Mouse (Mus musculus) leukemia stem cell, adult 10-12 weeks (primary cell): ENCODE measurements around the gene Vamp5. TPM values are rescaled to one million over a fixed set of nuclear protein-coding genes. Genes with fewer than 3 reads are reported as not detected.

Source experiments
- polyA plus RNA-seq: library from polyadenylated mRNA; stranded (reverse); fragments of >175 nt; gene quantifications from 2 replicates; pipeline ENCODE4 v1.2.3, GENCODE M21; 2012; ENCODE audit warnings: low replicate concordance

Vamp5 gene
- 32.7 and 47.3 TPM in 2 replicates for polyA plus RNA-seq

GRCm38 (mm10) chr6:72380131-72380770 lies at the start of gene Vamp5:
TSS of gene Vamp5 (minus strand) at chr6:72380468.

GRCm38 (mm10) chr6:72414076-72414756 lies 33.9 kb upstream of the Vamp5 start, which contains the start of gene Ggcx:
TSS of gene Ggcx (plus strand) at chr6:72414308.

GRCm38 (mm10) chr6:72389941-72390771 lies 9.9 kb upstream of the Vamp5 start, which contains the start of gene Vamp8:
TSS of gene Vamp8 (minus strand) at chr6:72390703.

GRCm38 (mm10) chr6:72366844-72367443 lies 13.3 kb downstream of the Vamp5 start, which contains the start of gene Rnf181:
TSS of gene Rnf181 (minus strand) at chr6:72366956.

GRCm38 (mm10) chr6:72355066-72355911 lies 25.0 kb downstream of the Vamp5 start, which contains the start of gene Tmem150a:
TSS of gene Tmem150a (plus strand) at chr6:72355447.

GRCm38 (mm10) chr6:72347166-72347941 lies 32.9 kb downstream of the Vamp5 start, which contains the start of gene 0610030E20Rik:
TSS of gene 0610030E20Rik (plus strand) at chr6:72347317.

GRCm38 (mm10) chr6:72345074-72345567 lies 35.1 kb downstream of the Vamp5 start, which contains the start of gene Usp39:
TSS of gene Usp39 (minus strand) at chr6:72345184.

Other genes with a start within 250 kb of the Vamp5 start
- 0.19 and 0.72 TPM in 2 replicates for gene Atoh8, start 144.9 kb downstream of the Vamp5 start, polyA plus RNA-seq
- not detected in 2 replicates for gene Sftpb, start 75.9 kb downstream of the Vamp5 start, polyA plus RNA-seq
- gene Usp39, start 35.3 kb downstream of the Vamp5 start, polyA plus RNA-seq = 15.1 and 16.2 TPM in 2 replicates
- gene 0610030E20Rik, start 33.2 kb downstream of the Vamp5 start, polyA plus RNA-seq = 17.1 and 52.7 TPM in 2 replicates
- 6.4 and 15.2 TPM in 2 replicates for gene Tmem150a, start 25.0 kb downstream of the Vamp5 start, polyA plus RNA-seq
- 14.2 and 93.1 TPM in 2 replicates for gene Rnf181, start 13.5 kb downstream of the Vamp5 start, polyA plus RNA-seq
- gene Vamp8, start 10.2 kb upstream of the Vamp5 start, polyA plus RNA-seq = 21.3 and 54.2 TPM in 2 replicates
- gene Ggcx, start 33.8 kb upstream of the Vamp5 start, polyA plus RNA-seq = 5.9 and 7.0 TPM in 2 replicates
- gene Mat2a, start 59.1 kb upstream of the Vamp5 start, polyA plus RNA-seq = 16.3 and 150 TPM in 2 replicates
- not detected in 2 replicates for gene Sh2d6, start 141.2 kb upstream of the Vamp5 start, polyA plus RNA-seq
- 31.6 and 60.9 TPM in 2 replicates for gene Capg, start 163.9 kb upstream of the Vamp5 start, polyA plus RNA-seq
- gene Elmod3, start 217.9 kb upstream of the Vamp5 start, polyA plus RNA-seq = 27.5 and 32.1 TPM in 2 replicates
- gene Retsat, start 218.0 kb upstream of the Vamp5 start, polyA plus RNA-seq = 2.9 and 19.0 TPM in 2 replicates
- gene Tgoln1, start 236.5 kb upstream of the Vamp5 start, polyA plus RNA-seq = 0.92 and 4.6 TPM in 2 replicates